Mouse (Mus musculus) common myeloid progenitor, adult 5-6 weeks (primary cell): ENCODE results near the gene Prmt1. TPM values are rescaled to one million over a fixed set of nuclear protein-coding genes. Genes with fewer than 3 reads are reported as not detected.
A peak's percentile ranks its signal among the peaks of the same experiment; 100 is the strongest.
"Not testable (repeated sequence)": the region's sequence is repeated elsewhere in the genome, so short reads cannot be mapped to it uniquely, and the experiment has no call there.

Experiments
- ATAC-seq: replicated peaks from 2 replicates; pipeline ENCODE4 v1.8.0; 2016; ENCODE audit warnings: low read depth, mild to moderate bottlenecking, moderate TSS enrichment, inconsistent platforms; ENCODE audit not compliant: poor library complexity, severe bottlenecking
- total RNA-seq: library from RNA; stranded (forward); fragments of 200-1000, 187-1606 nt; gene quantifications from 2 replicates; pipeline ENCODE4 v1.2.3, GENCODE M21; 2017

Prmt1 gene
- 143 and 170 TPM in 2 replicates for total RNA-seq

GRCm38 (mm10) chr7:44986192-44986878 lies at the start of gene Prmt1:
Gene Prmt1 (minus strand): TSS chr7:44986568.
- ATAC-seq, result peak; percentile 85

- no peak for ATAC-seq
Observed at GRCm38 (mm10) chr7:45035631-45036030, 49.3 kb upstream of the Prmt1 start.

- no peak for ATAC-seq
Observed at GRCm38 (mm10) chr7:45033722-45034359, 47.5 kb upstream of the Prmt1 start.

GRCm38 (mm10) chr7:45030857-45031256 lies 44.5 kb upstream of the Prmt1 start:
- no peak for ATAC-seq

- no peak for ATAC-seq
Observed at GRCm38 (mm10) chr7:45029995-45030394, 43.6 kb upstream of the Prmt1 start.

- no peak for ATAC-seq
Observed at GRCm38 (mm10) chr7:45028351-45028750, 42.0 kb upstream of the Prmt1 start.

GRCm38 (mm10) chr7:45027761-45028160 lies 41.4 kb upstream of the Prmt1 start:
- no peak for ATAC-seq

GRCm38 (mm10) chr7:45026256-45026655 lies 39.9 kb upstream of the Prmt1 start:
- ATAC-seq, result no peak

GRCm38 (mm10) chr7:45025601-45026220 lies 39.3 kb upstream of the Prmt1 start:
- ATAC-seq, result no peak

- no peak for ATAC-seq
Observed at GRCm38 (mm10) chr7:45024281-45025248, 38.2 kb upstream of the Prmt1 start.

- not testable (repeated sequence) for ATAC-seq
Observed at GRCm38 (mm10) chr7:45023711-45024110, 37.3 kb upstream of the Prmt1 start.

GRCm38 (mm10) chr7:45020225-45020624 lies 33.9 kb upstream of the Prmt1 start:
- no peak for ATAC-seq

- ATAC-seq, result no peak
Observed at GRCm38 (mm10) chr7:45019031-45019571, 32.7 kb upstream of the Prmt1 start.

GRCm38 (mm10) chr7:45017242-45018061 lies 31.1 kb upstream of the Prmt1 start, which contains the start of gene Rras:
Gene Rras (plus strand): TSS chr7:45017961.
- ATAC-seq, result peak; percentile 76

- no peak for ATAC-seq
Observed at GRCm38 (mm10) chr7:45016761-45017160, 30.4 kb upstream of the Prmt1 start.

- peak; percentile 73 for ATAC-seq
Observed at GRCm38 (mm10) chr7:45015957-45016612, 29.7 kb upstream of the Prmt1 start, which contains the start of gene Scaf1. Gene Scaf1 (minus strand): TSS chr7:45016363.

- ATAC-seq, result no peak
Observed at GRCm38 (mm10) chr7:45015344-45015956, 29.1 kb upstream of the Prmt1 start.

- ATAC-seq, result no peak
Observed at GRCm38 (mm10) chr7:45014096-45014451, 27.7 kb upstream of the Prmt1 start.
